Mouse (Mus musculus) adrenal gland, postnatal 36 days (tissue): Measurements from ENCODE around the gene Fam20c. TPM values are rescaled to one million over a fixed set of nuclear protein-coding genes. Genes with fewer than 3 reads are reported as not detected.

Experiments
- DNase-seq, 2 experiments: peaks; one replicate each; pipeline ENCODE4 v3.0.0; 2021; ENCODE audit warnings: mixed read lengths in 1 of 2
- long read RNA-seq, 2 experiments: library from polyadenylated mRNA; stranded (forward); transcript quantifications; one replicate each; pipeline ENCODE4 v2.0.0; 2021; ENCODE audit warnings: borderline sequencing depth in 2 of 2
- total RNA-seq, 2 experiments: library from RNA; stranded (reverse); gene quantifications; 2 replicates each; pipeline ENCODE4 v1.2.3; 2021

Gene Fam20c
- total RNA-seq, result 10 to 100 TPM; 12.2 to 12.5 TPM
- long read RNA-seq, experiment 1, transcript Fam20c-201 (10 exons, 3,582 nt), result major isoform, 12 of 13 reads
- long read RNA-seq, experiment 1, partial matches to known transcripts, result 1 of 13 reads
- long read RNA-seq, experiment 1, other reads (novel, unspliced or antisense), result 0 of 13 reads
- long read RNA-seq, experiment 2, transcript Fam20c-201 (10 exons, 3,582 nt), result major isoform, 10 of 11 reads
- long read RNA-seq, experiment 2, partial matches to known transcripts, result 0 of 11 reads
- long read RNA-seq, experiment 2, other reads (novel, unspliced or antisense), result 1 of 11 reads

DNA sequence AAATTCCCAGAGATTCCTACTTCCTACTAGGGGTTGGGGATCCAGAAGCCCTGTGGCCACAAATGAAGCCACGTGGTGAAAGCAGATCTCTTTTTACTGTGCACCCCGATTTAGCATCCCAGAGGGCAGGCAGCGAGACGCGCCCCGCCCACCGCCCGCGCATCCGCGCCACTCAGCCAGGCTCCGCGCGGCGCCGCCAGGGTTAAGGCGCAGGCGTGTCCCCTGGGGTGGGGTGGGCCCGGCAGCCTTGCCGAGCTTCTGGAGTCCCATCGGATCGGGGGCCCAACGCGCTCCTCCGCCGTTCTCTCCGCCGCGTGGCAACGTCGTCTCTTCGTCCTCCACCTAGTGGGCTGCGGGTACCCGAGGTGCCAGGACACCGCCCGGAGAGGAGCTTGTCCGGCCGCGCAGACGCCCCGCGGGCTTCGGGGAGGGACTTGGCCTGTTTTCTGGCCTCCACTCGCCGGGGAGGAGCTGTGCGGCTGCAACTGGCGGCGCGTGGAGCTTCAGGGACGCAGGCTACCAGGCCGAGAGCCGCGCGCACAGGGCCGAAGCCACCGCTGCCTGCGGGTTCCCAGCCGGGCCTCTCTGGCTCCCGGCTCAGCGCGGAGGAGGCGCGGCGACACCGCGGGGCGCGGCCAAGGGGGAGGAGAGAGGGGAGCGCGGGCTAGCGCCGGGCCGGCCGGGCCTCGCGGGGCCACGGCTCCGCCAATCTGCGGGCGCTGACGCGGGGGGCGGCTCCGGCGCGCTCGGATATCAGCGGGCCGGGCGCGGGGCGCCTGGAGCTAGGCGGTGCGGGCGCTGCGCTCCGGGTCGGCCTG lies at the start of gene Fam20c:
Fam20c (plus strand) TSS at position 212 of the 818 bp plus-strand sequence.
- peak; percentile 95 for DNase-seq

DNA sequence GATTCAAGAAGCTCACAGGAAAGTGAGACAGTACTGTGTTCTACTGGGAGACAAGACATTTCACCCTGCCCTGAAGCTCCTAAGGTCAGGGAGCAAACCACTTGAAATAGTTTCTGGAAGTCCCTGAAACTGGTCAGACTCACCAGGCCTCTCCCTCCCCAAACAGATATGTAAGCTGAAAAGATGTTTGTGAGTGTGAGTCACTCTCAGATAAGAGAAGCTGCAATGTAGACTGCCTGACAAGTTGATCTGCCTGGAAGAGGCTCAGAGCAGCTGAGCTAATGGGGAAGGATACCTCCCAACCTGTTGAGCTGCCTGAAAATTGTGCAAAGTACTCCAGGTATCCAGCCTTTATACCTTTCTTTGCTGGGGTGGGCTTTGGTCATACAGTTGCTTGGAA lies 46.9 kb upstream of the Fam20c start:
- DNase-seq, result peak in 1 of 2 experiments; percentile 13

DNA sequence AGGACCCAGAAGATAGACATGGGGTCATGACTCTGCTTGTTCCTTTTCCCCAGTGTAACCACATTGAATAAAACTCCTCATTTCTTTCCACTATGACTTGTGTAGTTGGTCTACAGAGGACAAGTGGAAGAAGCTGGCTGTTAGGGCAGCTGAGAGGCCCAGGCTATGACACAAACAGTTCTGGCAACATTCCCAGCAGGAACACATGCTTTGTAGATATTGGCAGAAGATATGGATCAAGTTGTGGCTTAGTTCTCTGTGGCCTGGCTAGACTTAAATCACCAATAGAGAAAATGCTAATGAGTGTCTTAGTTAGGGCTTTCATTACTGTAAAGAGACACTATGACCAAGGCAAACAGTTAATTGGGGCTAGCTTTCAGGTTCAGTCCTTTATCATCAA lies 45.7 kb upstream of the Fam20c start:
- peak; percentile 24 to 45 for DNase-seq

DNA sequence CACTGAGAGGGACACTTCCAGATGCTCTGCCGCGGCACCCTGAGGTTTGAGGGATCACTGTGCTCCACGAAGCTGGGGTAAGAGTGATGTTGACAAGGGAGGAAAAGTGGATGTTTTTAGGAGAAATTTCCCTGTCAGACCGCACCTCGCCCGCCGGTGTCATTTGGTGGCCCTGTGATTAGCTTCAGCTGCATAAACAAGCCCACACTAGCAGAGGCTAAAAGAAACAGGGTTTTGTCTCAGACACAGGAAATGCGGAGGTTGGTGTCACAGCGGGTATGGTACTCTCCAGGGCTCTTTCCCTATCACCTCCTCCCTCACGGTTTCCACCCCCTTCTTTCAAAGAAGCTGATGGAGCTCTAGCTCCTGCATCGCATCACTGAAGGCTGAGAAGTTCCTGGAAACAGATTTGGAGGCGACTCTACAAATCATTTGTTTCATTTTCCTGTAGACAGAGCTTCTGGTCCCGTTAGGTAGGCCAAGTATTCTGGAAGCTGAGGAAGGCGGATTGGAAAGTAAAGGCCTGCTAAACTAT lies 38.7 kb upstream of the Fam20c start:
- DNase-seq, result no peak

DNA sequence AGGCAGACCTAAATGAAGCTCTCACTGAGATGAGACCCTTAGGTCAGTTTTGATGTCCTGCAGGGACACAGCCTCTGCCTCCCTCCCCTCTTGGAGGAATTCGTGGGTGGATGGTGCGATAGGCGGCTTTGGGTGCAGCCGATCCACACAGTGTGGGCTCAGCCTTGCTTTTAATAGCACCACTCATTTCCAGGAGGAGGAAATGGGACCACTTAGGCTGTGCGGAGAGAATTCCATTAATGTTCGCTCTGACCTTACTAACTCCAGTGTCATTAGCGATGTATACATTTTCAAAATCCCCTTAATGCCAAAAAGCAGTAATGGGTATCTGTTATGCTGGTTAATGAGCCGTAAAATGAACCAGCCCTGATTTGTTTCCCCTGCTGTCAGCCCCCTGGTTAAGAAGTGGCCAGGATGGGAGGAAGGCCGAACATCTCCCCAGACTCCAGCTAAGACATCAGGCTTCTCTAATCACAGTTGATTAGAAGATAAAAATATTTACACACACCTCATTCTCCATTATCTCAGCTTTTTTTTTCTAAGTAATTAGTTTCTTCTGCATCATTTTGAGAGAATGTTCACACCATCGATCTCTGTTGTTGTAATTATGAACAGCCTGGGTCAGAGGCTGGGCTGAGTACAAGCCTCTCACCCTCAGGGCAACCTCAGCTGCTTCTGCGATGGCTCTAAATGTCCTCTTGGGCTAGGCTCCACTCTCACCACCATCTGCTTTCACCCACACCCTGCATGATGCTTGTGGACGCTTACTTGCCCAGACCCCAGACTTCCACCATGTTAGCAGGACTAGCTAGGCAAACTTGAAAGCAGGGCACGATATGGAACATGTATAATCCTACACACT lies 33.8 kb upstream of the Fam20c start:
- no peak for DNase-seq

DNA sequence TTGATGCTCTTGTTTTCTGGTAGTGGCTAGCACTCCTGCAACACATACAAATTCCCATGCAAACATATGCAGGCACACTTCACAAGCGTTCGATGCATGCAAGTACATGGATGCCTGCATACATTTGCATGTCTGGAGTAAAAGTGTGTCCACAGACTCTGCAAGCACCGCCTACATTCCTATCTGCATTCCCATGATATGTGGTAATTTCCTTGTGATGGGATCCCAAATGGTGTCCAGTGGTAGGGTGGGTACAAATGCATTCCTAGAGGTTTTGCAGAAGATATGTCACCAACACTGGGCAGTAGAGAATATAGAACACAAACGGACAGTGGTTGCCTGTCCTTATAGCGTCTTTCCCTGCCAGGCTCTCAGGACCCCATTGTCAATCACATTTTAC lies 29.9 kb upstream of the Fam20c start:
- no peak for DNase-seq

DNA sequence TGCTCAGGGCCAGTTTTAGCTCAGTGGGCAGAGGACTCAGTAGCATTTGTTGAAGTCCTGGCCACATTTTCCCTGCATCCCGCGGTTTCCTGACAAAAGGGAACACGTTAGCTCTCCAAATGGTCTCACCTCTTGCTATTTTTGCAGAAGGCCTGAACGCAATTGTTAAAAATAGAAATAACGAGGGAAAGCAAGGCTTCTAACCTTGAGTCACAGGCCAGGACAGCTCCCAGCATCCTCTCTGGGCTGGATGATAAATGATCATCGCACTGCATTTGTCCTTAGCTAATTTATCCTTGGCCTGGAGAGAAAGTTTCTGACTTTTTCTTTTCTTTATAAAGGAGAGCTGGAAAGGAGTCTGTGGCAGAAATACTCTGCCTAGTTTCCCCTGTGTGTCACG lies 29.2 kb upstream of the Fam20c start:
- DNase-seq, result peak; percentile 74 to 76

DNA sequence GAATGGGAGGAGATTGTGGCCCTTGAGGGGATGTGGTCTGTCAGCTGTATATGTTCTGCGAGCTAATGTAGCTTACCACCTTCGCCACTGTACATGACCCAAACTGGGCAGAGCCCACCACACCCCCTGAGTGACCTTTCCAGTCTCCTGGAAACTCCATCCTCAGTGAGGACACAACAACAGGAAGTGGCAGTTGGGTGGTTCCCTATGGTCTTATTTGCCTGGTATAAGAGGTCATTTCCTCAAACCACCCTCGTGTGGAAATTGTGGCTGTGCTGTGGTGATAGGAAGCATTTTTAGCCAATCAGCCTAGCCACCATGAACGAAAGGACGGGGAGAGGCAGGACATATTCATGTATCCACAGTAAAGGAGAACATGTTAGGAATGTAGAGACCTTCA lies 23.5 kb upstream of the Fam20c start:
- peak in 1 of 2 experiments; percentile 17 for DNase-seq

DNA sequence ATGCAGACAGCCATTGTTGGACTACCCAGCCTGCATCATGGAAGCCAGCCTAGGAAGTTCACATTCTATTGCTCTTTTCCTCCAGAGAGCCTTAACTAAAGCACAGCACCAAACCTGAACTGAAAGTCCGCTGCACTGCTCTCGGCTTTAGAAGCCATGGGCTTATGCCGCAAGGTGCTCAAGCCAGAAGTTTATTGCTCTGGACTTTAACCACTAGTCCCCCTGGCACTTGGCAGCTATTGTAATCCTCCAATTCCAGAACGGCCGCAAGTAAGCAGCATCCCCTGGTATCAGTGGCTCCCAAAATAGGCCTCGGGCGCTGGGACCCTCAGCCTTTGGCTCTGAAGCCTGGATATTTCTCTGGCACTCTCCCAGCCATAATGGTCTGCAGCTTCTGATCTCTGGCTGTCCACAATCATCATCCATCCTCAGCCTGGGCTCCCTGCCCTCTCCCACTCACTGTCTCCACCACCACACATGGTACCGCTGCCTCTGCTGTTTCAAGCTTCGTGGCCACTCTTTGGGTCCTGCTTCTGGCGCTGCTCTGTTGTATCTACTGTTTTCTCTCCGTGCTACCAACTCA lies 20.9 kb upstream of the Fam20c start:
- no peak for DNase-seq

DNA sequence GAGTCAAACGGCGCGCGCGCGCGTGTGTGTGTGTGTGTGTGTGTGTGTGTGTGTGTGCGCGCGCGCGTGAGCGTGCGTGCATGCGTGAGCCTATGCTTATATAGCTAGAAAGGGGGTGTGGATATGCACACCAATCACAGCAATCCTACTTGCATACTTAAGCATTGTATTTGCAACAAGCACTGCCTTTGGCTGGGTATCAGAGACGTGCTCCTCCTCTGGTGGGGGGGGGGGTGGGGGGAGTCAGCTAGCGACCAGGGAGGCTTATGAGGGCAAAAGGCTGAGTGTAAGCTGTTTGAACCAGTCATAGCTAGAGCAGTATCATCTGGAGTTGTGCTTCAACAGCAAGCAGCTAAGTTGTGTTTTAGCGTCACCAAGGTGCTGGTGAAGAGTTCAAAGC lies 20.3 kb upstream of the Fam20c start:
- no peak for DNase-seq

DNA sequence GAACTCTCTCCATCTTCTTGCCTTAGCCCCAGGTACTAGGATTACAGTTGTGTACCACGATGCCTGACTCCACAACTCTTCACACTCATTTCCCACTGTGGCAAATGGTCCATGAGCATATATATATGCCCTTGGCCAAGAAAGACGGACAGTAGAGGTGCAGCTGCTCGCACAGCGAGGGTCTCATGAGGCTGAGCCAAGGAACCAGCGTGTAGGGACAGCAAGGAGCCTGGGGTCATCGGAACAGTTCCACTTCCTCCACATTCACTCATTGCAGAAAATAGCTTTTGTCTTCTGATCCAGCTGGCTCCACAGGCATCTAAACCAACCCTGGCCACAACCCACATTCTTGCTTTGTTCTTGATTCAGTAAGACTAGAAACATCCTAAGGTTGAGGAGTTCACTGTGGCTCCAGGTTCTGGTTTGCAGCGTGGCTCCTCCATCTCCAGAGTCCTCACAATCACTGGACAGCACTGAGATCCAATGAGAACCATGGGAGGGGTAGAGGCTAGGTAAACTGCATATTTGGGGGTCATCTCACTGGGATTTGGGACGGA lies 19.0 kb upstream of the Fam20c start:
- DNase-seq, result no peak

DNA sequence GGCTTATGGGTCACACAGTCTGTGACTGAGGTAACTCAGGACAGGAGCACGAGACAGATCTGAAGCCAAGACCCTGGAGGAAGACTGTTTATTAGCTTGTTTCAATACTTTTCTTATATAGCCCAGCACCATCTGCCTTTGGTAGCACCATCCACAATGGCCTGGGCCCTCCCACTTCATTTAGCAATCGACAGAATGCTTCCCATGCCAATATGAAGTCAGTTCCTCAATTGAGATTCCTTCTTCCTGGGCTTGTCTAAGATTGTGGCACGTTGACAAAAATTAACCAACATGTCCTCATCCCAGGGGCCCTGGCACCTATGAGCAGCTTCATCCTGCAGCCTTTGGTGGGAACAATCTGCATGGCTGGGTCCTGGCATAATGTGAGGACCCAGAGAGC lies 14.2 kb upstream of the Fam20c start:
- no peak for DNase-seq

DNA sequence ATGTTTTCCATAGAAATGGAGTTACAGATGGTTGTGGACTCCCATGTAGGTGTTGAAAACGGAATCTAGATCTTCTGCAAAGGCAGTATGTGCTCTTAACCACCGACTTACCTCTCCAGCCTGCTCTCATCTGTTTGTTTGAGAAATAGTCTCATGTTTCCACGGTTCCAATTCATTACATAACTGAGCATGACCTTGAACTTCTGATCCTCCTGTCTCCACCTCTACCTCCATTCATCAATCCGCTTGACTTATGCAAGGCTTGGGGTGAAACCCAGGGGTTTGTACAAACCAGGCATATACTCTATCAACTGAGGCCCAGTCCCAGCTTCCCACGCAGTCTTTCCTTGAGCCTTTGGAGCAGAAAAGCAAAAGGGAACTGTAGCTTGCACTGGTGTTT lies 12.8 kb upstream of the Fam20c start:
- no peak for DNase-seq

DNA sequence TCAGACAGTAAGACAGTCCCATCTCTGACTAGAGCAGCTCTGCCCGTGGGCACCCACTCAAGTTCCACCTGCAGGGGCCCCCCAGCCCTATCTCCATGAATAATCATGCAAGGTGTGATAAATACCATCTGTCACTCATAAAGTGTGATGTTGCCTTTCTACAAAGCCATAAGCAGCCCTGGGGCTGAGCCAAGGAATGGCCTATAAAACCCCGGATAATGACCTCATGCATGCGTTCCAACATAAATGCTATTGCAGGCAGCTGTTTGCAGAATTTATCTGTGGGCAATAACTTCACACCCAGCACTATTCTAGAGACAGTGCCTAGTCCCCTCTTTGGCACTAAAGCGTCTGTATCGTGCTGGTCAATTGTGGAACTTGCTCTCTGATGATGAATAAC lies 12.0 kb upstream of the Fam20c start:
- DNase-seq, result no peak

DNA sequence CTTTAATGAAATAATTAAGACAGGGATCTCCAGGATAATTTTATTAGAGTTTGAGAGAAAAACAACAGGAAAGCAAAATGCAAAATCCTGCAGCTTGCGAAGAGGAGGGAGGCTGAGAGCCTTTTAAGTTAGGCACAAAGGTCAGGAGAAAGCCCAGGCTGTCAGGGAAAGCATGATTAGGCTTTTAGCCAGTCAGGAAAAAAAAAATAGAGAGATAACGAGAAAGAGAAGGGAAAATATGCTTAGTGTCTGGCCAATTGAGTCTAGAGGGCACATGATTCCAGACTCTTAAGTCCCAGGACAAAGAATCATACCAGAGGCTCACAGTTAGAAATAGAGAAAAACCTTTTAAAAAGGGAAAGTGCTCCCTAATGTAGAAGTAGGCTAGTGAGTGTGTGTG lies 10.7 kb upstream of the Fam20c start:
- DNase-seq, result no peak

DNA sequence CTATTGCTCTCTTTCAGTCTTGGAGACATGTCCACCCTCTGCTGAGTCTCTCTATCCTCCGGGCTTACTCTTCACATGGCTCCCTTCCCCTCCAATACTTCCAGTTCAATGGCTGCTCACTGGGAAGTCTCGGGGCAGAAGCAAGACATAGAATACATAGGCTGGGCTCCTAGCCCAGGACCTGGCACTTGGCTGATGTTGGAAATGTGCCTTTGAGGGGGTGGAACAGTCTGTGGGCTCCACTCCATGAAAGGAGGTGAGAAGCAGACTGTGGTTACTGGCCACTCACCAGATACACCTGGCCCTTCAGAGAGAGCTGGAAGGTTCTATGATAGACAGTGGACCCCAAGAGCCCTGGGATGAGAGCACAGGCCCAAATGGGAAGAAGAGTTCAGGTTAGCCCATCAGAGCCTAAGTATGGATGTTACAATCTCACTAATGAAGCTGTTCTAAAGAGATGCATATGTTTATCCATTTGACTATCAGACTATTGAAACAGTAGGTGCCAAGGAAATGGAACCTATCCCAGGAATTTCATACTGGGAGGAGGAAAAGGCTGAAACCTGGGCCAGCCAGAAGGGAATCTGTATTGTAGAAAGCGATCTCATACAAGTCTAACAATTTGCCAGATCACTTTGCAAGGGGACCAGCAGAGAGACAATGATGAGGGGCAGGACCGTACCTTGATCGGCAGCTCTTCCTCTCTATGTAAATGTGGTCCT lies 8.8 kb upstream of the Fam20c start:
- no peak for DNase-seq

DNA sequence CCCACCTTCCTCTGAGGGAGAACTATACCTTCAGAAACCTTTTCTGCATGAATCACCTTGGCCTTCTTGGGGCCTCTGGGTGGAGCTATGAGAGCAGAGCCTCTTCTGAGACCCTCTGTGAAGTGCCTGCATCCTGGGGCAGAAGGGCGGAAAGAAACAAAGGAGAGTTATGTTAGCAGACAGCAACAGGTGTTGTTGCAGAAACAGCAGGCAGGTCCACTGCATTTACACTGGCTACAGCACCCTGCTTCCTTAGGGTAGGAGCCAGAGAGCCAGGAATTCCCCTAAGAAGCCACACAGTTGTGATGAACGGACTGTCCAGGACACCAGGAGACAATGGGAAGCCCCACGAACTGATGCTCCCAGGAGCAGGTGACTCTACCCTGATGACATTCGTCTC lies 1.0 kb upstream of the Fam20c start:
- no peak for DNase-seq

DNA sequence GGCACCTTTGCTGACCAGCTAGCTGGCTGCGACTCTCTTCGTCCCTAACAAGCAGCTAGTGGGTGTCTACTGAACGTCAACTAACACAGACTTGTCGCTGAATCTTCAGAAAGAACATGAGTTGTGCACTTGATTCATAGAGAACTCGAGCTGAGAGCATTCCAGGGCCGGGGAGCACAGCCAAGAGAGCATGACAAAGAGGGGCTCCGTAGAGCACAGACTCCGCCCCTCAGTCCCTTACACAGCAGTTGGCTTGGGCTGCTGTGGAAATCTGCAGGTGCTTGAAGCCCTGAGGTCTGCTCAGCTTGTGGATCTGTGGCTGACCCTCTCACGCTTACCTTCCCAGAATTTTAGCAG lies 390 bp upstream of the Fam20c start:
- peak; percentile 41 to 65 for DNase-seq

DNA sequence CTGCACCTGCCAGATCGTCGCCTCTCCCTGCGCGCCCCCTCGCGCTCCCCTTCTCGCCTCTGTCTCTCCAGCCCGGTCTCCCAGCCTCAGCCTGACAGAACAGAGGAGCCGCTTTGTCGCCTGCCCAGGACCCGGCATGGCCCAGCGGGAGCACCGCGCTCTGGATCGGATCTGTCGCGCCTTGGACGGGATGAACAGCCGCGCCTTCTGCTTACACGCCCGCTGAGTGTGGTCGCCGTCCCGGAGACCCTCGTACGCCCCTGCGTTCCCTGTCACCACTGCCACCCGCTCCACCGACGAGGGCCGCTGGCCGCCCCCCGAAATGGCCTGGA lies 773 bp downstream of the Fam20c start:
- no peak for DNase-seq

DNA sequence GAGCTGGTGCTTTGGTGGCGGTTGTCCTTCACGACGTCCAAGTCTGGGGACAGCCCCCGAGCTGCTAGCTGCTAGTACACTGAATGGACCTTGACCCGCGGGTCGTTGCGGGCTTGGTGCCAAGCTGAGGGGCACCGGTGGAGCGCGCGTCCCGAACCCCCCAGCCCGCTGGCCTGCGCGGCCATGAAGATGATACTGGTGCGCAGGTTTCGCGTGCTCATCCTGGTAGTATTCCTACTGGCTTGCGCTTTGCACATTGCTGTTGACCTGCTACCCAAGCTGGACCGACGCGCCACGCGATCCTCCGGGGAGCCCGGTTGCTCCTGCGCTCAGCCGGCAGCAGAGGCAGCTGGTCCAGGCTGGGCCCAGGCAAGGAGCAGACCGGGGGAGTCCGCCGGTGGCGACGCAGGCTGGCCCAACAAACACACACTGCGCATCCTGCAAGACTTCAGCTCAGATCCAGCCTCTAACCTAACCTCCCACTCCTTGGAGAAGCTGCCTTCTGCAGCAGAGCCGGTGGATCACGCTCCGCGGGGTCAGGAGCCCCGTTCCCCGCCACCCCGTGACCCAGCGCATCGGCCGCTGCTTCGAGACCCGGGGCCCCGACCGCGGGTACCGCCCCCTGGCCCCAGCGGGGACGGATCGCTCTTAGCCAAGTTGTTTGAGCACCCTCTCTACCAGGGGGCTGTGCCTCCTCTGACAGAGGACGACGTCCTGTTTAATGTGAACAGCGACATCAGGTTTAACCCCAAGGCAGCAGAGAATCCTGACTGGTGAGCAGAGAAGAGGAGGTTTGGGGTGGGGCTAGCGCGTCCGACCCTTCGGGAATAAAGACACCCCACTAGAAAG lies 1.4 kb downstream of the Fam20c start:
- peak; percentile 61 to 74 for DNase-seq
